Mouse (Mus musculus): ENCODE results near the gene Nmrk2.

GRCm38 (mm10) chr10:81190236-81190911 is 11.5 kb downstream of the Nmrk2 start:
- TF ChIP-seq CTCF (IDR thresholded peaks at IDR 0.05; ENCODE audit: borderline replicate concordance, extremely low read depth, insufficient read depth, insufficient read length) = peak; percentile 48; the same call in 1 of the 2 replicates
- TF ChIP-seq POLR2A (IDR thresholded peaks at IDR 0.05; ENCODE audit: borderline replicate concordance, extremely low read depth, insufficient read depth, insufficient read length, poor library complexity, severe bottlenecking) = no peak
